Mouse (Mus musculus) midbrain, postnatal 0 days (tissue): ENCODE results near the gene Blnk. TPM values are rescaled to one million over a fixed set of nuclear protein-coding genes. Genes with fewer than 3 reads are reported as not detected.

ENCODE experiments used
- ATAC-seq: fragments of 200-750 bp; cut with Nextera tagmentation; 2 replicates; pipeline ENCODE4 v1.8.0; 2017; ENCODE audit warnings: moderate number of reproducible peaks, mild to moderate bottlenecking, moderate TSS enrichment, moderate library complexity; ENCODE audit not compliant: low FRiP score
- DNase-seq: peaks from one replicate; pipeline ENCODE4 v3.0.0-alpha.2; 2015; ENCODE audit warnings: low spot score
- H3K27ac ChIP-seq: fragments of 300-500 bp; sonication (generic); 2 replicates; pipeline ENCODE4 v1.5.1; 2014; ENCODE audit warnings: low read depth, mild to moderate bottlenecking, low read length, mixed read lengths
- H3K27me3 ChIP-seq: fragments of 300-500 bp; sonication (generic); 2 replicates; pipeline ENCODE4 v1.6.1; 2014; ENCODE audit warnings: low read length, control low read depth, mixed read lengths; ENCODE audit not compliant: insufficient read depth
- H3K36me3 ChIP-seq: fragments of 300-500 bp; sonication (generic); 2 replicates; pipeline ENCODE4 v1.6.1; 2014; ENCODE audit warnings: low read length, control low read depth, mixed read lengths; ENCODE audit not compliant: insufficient read depth
- H3K4me1 ChIP-seq: fragments of 300-500 bp; sonication (generic); 2 replicates; pipeline ENCODE4 v1.6.1; 2014; ENCODE audit warnings: mild to moderate bottlenecking, control low read depth, antibody characterized with exemption, low read length, mixed read lengths; ENCODE audit not compliant: insufficient read depth
- H3K4me2 ChIP-seq: fragments of 300-500 bp; sonication (generic); 2 replicates; pipeline ENCODE4 v1.6.1; 2014; ENCODE audit warnings: low read depth, mild to moderate bottlenecking, low read length, mixed read lengths; ENCODE audit not compliant: poor library complexity, severe bottlenecking
- H3K4me3 ChIP-seq: fragments of 300-500 bp; sonication (generic); 2 replicates; pipeline ENCODE4 v1.5.1; 2014; ENCODE audit warnings: low read depth, mild to moderate bottlenecking, low read length, moderate library complexity
- H3K9ac ChIP-seq: fragments of 300-500 bp; sonication (generic); replicated peaks from 2 replicates; pipeline ENCODE4 v1.6.1; 2014; ENCODE audit warnings: mild to moderate bottlenecking, low read length, moderate library complexity, mixed read lengths; ENCODE audit not compliant: poor library complexity, severe bottlenecking
- H3K9me3 ChIP-seq: fragments of 300-500 bp; sonication (generic); 2 replicates; pipeline ENCODE4 v1.6.1; 2016; ENCODE audit warnings: low read length, control low read depth
- CTCF ChIP-seq: IDR thresholded peaks from 2 replicates; pipeline ENCODE4 v1.5.1; 2016; ENCODE audit warnings: antibody characterized with exemption, mild to moderate bottlenecking
- WGBS: fragments of 180-500 bp; shearing (Covaris S2); extraction: QIAGEN DNeasy Blood & Tissue Kit; methylation state at CpG from one replicate; pipeline ENCODE4 v1.1.7; 2014; 5-methylcytosine and 5-hydroxymethylcytosine counted together
- polyA plus RNA-seq: library from polyadenylated mRNA; unstranded; fragments of >200 nt; fragmentation: Nextera tagmentation; extraction: Ambion mirVana; gene quantifications from 2 replicates; pipeline ENCODE4 v1.2.1, GENCODE M21; 2015
- total RNA-seq: library from RNA; depleted of rRNA; stranded (reverse); fragments of >200 nt; gene quantifications from 2 replicates; pipeline ENCODE4 v1.2.3, GENCODE M21; 2014

Gene Blnk
- total and polyA plus RNA-seq, 2 experiments from 2014 or later: 1.2 to 1.4 TPM

GRCm38 (mm10) chr19:40998469-40999170 is 4.3 kb upstream of the Blnk start:
- DNase-seq (no peak), ATAC-seq (no peak)
- no peak for TF ChIP-seq CTCF
- Histone ChIP-seq H3K36me3 (no peaks in the 10 kb centered on the region), H3K27me3 (no peaks in the 10 kb centered on the region), H3K9me3 (no peaks in the 10 kb centered on the region), H3K4me3 (no peak overlapping the region), H3K4me1 (no peaks in the 10 kb centered on the region), H3K4me2 (no peak overlapping the region), H3K27ac (no peak overlapping the region), H3K9ac (no peak overlapping the region)
- WGBS: 63% methylated on average over 5 of the region's 5 CpGs

GRCm38 (mm10) chr19:40996722-40997121 is 2.4 kb upstream of the Blnk start:
- ATAC-seq (no peak), DNase-seq (no peak)
- no peaks in the 10 kb centered on the region for H3K4me1 ChIP-seq
- no peak overlapping the region for H3K4me3 ChIP-seq
- no peaks in the 10 kb centered on the region for H3K36me3 ChIP-seq
- no peak for TF ChIP-seq CTCF
- no peak overlapping the region for H3K27ac ChIP-seq
- no peak overlapping the region for H3K4me2 ChIP-seq
- H3K27me3 ChIP-seq: no peaks in the 10 kb centered on the region
- WGBS: 88% methylated on average over 6 of the region's 6 CpGs
- H3K9ac ChIP-seq: no peak overlapping the region
- H3K9me3 ChIP-seq: no peaks in the 10 kb centered on the region

DNA sequence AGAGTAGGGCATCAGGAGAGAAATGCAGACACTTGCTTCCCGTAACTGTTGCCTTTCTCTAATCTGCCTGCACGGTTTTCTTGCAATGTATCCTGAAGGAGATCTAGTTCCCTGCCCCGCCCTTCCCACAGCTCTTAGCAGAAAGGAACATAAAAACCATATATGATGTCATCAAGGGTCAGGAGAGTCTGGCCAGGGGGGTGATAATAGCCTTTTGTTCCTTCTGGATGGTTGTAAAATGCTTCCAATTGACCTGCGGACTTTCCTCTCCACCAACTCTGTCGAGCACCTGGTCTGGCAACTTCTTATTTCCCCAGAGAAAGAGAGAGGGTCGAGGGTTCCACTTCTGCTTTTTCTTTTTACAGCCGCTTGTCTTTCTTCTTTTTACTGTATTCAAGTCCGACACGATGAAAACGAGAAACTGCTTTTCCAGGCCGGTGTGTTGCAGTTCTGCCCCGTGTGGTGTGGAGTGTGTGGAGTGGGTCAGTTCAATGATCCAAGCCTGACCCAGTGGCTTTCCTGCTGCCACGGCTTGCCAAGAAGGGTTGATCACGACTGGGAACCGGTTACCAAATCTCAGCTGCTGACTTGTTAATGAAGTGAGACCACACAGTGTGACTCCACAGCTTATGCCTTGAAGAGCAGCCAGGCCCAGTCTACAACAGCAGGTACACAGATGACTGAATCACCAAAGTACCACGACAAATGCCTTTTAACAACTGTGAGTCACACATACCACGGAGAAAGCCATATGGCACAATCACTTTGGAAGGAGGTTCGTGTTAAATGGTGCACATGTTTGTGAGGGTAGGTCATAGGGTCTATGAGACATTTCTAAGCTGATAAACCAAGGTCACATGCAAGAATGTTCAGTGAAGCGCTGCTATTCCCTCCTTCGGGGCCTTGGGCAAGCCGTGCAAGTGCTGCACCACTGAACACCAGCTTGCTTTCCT is 1.4 kb upstream of the Blnk start:
- Histone ChIP-seq H3K4me1 (no peaks in the 10 kb centered on the region), H3K27ac (no peak overlapping the region), H3K36me3 (no peaks in the 10 kb centered on the region), H3K9me3 (no peaks in the 10 kb centered on the region), H3K4me3 (no peak overlapping the region), H3K9ac (no peak overlapping the region), H3K4me2 (no peak overlapping the region), H3K27me3 (no peaks in the 10 kb centered on the region)
- 67% methylated on average over 21 of the region's 21 CpGs for WGBS
- DNase-seq (peak; percentile 81), ATAC-seq (no peak)
- TF ChIP-seq CTCF: no peak

DNA sequence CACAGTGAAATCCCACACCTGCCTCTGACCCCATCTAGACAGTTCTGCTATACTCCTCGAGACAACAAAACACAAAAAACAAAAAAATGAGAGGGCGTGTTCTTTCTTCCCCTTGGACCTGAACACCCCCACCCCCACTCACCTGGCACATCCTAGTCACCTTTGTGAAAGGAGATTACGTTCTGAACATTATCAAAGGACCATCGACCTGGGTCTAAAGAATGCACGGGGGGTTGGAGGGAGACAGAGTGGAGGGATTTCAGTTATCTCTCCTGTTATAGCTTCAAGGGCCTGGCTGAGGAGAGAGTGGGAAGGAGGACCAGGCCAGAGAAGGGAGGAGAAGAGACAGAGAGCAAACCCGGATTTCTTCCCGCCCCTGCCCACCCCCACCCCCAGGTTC is 576 bp upstream of the Blnk start:
- TF ChIP-seq CTCF: no peak
- no peaks in the 10 kb centered on the region for H3K27me3 ChIP-seq
- no peaks in the 10 kb centered on the region for H3K4me1 ChIP-seq
- no peak overlapping the region for H3K27ac ChIP-seq
- WGBS: 77% methylated on average over 7 of the region's 7 CpGs
- H3K36me3 ChIP-seq: no peaks in the 10 kb centered on the region
- no peaks in the 10 kb centered on the region for H3K9me3 ChIP-seq
- no peak overlapping the region for H3K4me3 ChIP-seq
- no peak overlapping the region for H3K4me2 ChIP-seq
- no peak for ATAC-seq
- no peak for DNase-seq
- H3K9ac ChIP-seq: no peak overlapping the region

- DNase-seq: no peak
- H3K9me3 ChIP-seq: no peaks in the 10 kb centered on the region
- ATAC-seq: no peak
- no peak overlapping the region for H3K4me2 ChIP-seq
- no peak for TF ChIP-seq CTCF
- H3K4me3 ChIP-seq: no peak overlapping the region
- no peak overlapping the region for H3K9ac ChIP-seq
- no peaks in the 10 kb centered on the region for H3K27me3 ChIP-seq
- no peaks in the 10 kb centered on the region for H3K36me3 ChIP-seq
- H3K4me1 ChIP-seq: no peaks in the 10 kb centered on the region
- WGBS: 93% methylated on average over 5 of the region's 5 CpGs
- H3K27ac ChIP-seq: no peak overlapping the region
These were observed 979 bp downstream of the Blnk start for GRCm38 (mm10) chr19:40993356-40993755.

DNA sequence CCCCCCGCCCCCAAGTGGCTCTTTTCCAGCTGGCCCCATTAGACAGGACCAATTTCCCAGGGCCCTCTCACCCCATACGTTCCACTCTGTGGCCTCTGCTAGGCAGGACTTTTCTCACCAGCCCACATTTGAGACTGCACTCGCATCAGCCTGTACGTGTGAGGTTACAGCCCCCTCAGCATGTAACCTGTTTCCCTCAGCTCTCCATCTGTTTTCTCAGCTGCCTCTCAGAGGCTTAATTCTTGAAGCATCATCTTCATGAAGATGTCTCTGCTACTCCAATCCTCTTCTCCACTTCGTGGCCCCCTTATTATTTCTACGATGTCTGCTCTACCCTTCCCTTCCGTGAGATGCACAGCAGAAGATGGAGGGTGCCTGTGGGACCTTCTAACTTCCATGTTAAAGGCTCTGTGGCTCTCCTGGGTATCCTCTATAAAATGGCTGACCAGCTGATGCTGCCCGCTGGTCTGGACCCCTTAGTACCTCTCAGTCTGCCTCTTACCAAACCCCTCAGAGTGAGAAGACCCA is 1.8 kb downstream of the Blnk start:
- DNase-seq (no peak), ATAC-seq (no peak)
- H3K4me2 ChIP-seq: no peak overlapping the region
- H3K9ac ChIP-seq: no peak overlapping the region
- H3K27me3 ChIP-seq: no peaks in the 10 kb centered on the region
- H3K9me3 ChIP-seq: no peaks in the 10 kb centered on the region
- 81% methylated on average over 8 of the region's 8 CpGs for WGBS
- no peaks in the 10 kb centered on the region for H3K36me3 ChIP-seq
- H3K27ac ChIP-seq: no peak overlapping the region
- no peak for TF ChIP-seq CTCF
- H3K4me3 ChIP-seq: no peak overlapping the region
- no peaks in the 10 kb centered on the region for H3K4me1 ChIP-seq
